Mouse (Mus musculus): ENCODE data around the gene Midn. TPM values are rescaled to one million over a fixed set of nuclear protein-coding genes. Genes with fewer than 3 reads are reported as not detected.

Gene Midn
- total RNA-seq, 2 experiments from 2014 or later, result 117 to 125 TPM

GRCm38 (mm10) chr10:80171252-80171651 lies 23.2 kb downstream of the Midn start:
- no peak for DNase-seq

GRCm38 (mm10) chr10:80171760-80172526 lies 23.9 kb downstream of the Midn start:
- peak; percentile 51 to 59 for DNase-seq

GRCm38 (mm10) chr10:80172527-80173292 lies 24.6 kb downstream of the Midn start, which contains the start of gene 1600002K03Rik:
1600002K03Rik (plus strand) TSS chr10:80172944.
- DNase-seq, result peak; percentile 95 to 96

GRCm38 (mm10) chr10:80173358-80173757 lies 25.3 kb downstream of the Midn start:
- no peak for DNase-seq

GRCm38 (mm10) chr10:80173955-80174640 lies 26.0 kb downstream of the Midn start:
- no peak for DNase-seq

GRCm38 (mm10) chr10:80174705-80175104 lies 26.6 kb downstream of the Midn start:
- DNase-seq, result peak in 1 of 2 experiments; percentile 56

- peak in 1 of 2 experiments; percentile 48 for DNase-seq
Measured at GRCm38 (mm10) chr10:80175536-80176269, 27.6 kb downstream of the Midn start.

- DNase-seq, result no peak
Measured at GRCm38 (mm10) chr10:80176270-80176834, 28.3 kb downstream of the Midn start.

GRCm38 (mm10) chr10:80177441-80178279 lies 29.6 kb downstream of the Midn start:
- no peak for DNase-seq

- peak in 1 of 2 experiments; percentile 39 for DNase-seq
Measured at GRCm38 (mm10) chr10:80179068-80180051, 31.3 kb downstream of the Midn start, which contains the start of gene Efna2. Efna2 (plus strand) TSS chr10:80179482.

- no peak for DNase-seq
Measured at GRCm38 (mm10) chr10:80180288-80180687, 32.2 kb downstream of the Midn start.

GRCm38 (mm10) chr10:80180823-80181222 lies 32.8 kb downstream of the Midn start:
- DNase-seq, result no peak

- no peak for DNase-seq
Measured at GRCm38 (mm10) chr10:80182547-80182946, 34.5 kb downstream of the Midn start.

GRCm38 (mm10) chr10:80186649-80187048 lies 38.6 kb downstream of the Midn start:
- DNase-seq, result no peak

- no peak for DNase-seq
Measured at GRCm38 (mm10) chr10:80187739-80188138, 39.7 kb downstream of the Midn start.

- no peak for DNase-seq
Measured at GRCm38 (mm10) chr10:80188453-80189024, 40.5 kb downstream of the Midn start.

GRCm38 (mm10) chr10:80189999-80190398 lies 41.9 kb downstream of the Midn start:
- no peak for DNase-seq

- peak in 1 of 2 experiments; percentile 51 for DNase-seq
Measured at GRCm38 (mm10) chr10:80190491-80191051, 42.5 kb downstream of the Midn start.

All from heart, adult 18-20 months (tissue).